Comparison of ENCODE assay signal across 19 mouse cellular contexts in the genomic region with DNA sequence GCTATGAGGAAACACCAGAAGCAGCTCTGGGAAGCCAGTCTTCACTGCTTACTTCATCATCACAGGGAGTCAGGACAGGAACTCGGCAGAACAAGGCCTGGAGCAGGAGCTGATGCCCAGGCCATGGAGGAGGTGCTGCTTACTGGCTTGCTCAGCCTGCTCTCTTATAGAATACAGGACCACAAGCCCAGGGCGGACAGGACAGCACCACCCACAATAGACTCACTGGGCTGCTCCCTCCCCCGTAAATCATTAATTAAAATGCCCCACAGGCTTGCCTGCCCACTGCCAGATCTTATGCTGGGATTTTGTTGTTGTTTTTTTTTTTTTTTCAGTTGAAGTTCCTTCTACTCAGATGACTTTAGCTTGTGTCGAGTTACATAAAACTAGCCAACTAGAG. TPM values are rescaled to one million over a fixed set of nuclear protein-coding genes. Genes with fewer than 3 reads are reported as not detected.
DNase-seq lines count a peak whose midpoint lies in the region; ATAC-seq lines count a peak whose summit lies in the region.
"Had no signal": no experiment of that assay in that cellular context is flagged by ENCODE, and none has a peak within 500 bp of the region (broad histone marks: within the 10 kb centered on the region; RNA-seq: fewer than 3 reads in every experiment).

No protein-coding gene starts in this region.

- DNase-seq in liver, embryonic 13.5 days = no peak
- DNase-seq in liver, embryonic 11.5 days (ENCODE audit: low spot score) = no peak
- peak; percentile 26 to 55 for DNase-seq in kidney, postnatal 4 days
- DNase-seq in retina, postnatal 1 day = no peak
- no peak for DNase-seq in B cell, adult 2 months
- DNase-seq in hindbrain, embryonic 11.5 days (ENCODE audit: low spot score) = no peak
- DNase-seq: adrenal gland, adult 2 months; cerebellum, adult 11-12 months; cerebellum, postnatal 10 days; forebrain, postnatal 0 days; gastrocnemius, postnatal 36 days; thymus, adult 18-20 months had no signal

- peaks cover 36% of the 10 kb centered on the region for H3K4me1 ChIP-seq in liver, embryonic 13.5 days (replicated peaks)
- H3K4me1 ChIP-seq in liver, embryonic 11.5 days (replicated peaks; ENCODE audit: control insufficient read depth, insufficient read depth, low read length) = peaks cover 20% of the 10 kb centered on the region
- peaks cover 27% of the 10 kb centered on the region for H3K4me1 ChIP-seq in kidney, embryonic 15.5 days
- H3K4me1 ChIP-seq in hindbrain, embryonic 11.5 days (replicated peaks; ENCODE audit: control insufficient read depth, insufficient read depth, low read length) = no peaks in the 10 kb centered on the region; the same call in 1 of the 2 replicates

- H3K9ac ChIP-seq in liver, embryonic 13.5 days = no peak overlapping the region
- no peak overlapping the region for H3K9ac ChIP-seq in liver, embryonic 11.5 days (ENCODE audit: low read depth, low read length)
- H3K9ac ChIP-seq in kidney, embryonic 15.5 days = no peak overlapping the region
- H3K9ac ChIP-seq in hindbrain, embryonic 11.5 days (ENCODE audit: low read depth, low read length) = no peak overlapping the region
- H3K9ac ChIP-seq: forebrain, postnatal 0 days; hindbrain, embryonic 13.5 days had no signal

- 56% methylated on average over 4 of the region's 4 CpGs for WGBS in liver, embryonic 13.5 days (ENCODE audit: insufficient replicate concordance)
- WGBS in liver, embryonic 11.5 days = 68% methylated on average over 4 of the region's 4 CpGs
- 54% methylated on average over 4 of the region's 4 CpGs for WGBS in kidney, embryonic 15.5 days
- WGBS in hindbrain, embryonic 11.5 days = 69% methylated on average over 4 of the region's 4 CpGs

- ATAC-seq in liver, embryonic 13.5 days (ENCODE audit: low read depth) = no peak
- ATAC-seq in liver, embryonic 11.5 days (replicated peaks; ENCODE audit: low FRiP score) = no peak
- 0 out of 2 replicates have a peak, but pooled peaks have one; percentile 56 for ATAC-seq in kidney, embryonic 15.5 days (replicated peaks; ENCODE audit: low FRiP score)
- ATAC-seq in hindbrain, embryonic 11.5 days (ENCODE audit: low FRiP score) = no peak
- ATAC-seq: forebrain, postnatal 0 days had no signal

- H3K4me2 ChIP-seq in liver, embryonic 13.5 days = no peak overlapping the region
- no peak overlapping the region for H3K4me2 ChIP-seq in liver, embryonic 11.5 days
- no peak overlapping the region for H3K4me2 ChIP-seq in kidney, embryonic 15.5 days
- no peak overlapping the region for H3K4me2 ChIP-seq in hindbrain, embryonic 11.5 days (replicated peaks; ENCODE audit: low read depth, low read length)
- H3K4me2 ChIP-seq: hindbrain, embryonic 13.5 days; midbrain, embryonic 11.5 days had no signal

- no peaks in the 10 kb centered on the region for H3K27me3 ChIP-seq in liver, embryonic 13.5 days
- H3K27me3 ChIP-seq in liver, embryonic 11.5 days (replicated peaks; ENCODE audit: control insufficient read depth, insufficient read depth, low read length) = no peaks in the 10 kb centered on the region
- no peaks in the 10 kb centered on the region for H3K27me3 ChIP-seq in kidney, embryonic 15.5 days
- H3K27me3 ChIP-seq in hindbrain, embryonic 11.5 days (ENCODE audit: control insufficient read depth, insufficient read depth, low read length) = no peaks in the 10 kb centered on the region
- H3K27me3 ChIP-seq: hindbrain, embryonic 13.5 days had no signal

- H3K27ac ChIP-seq in liver, embryonic 13.5 days = 0 out of 2 replicates have a peak overlapping the region, but pooled peaks have one; percentile 32
- H3K27ac ChIP-seq in liver, embryonic 11.5 days (ENCODE audit: low read depth, low read length) = no peak overlapping the region
- H3K27ac ChIP-seq in kidney, embryonic 15.5 days = peak overlapping the region; percentile 42; the same call in 1 of the 2 replicates
- H3K27ac ChIP-seq in hindbrain, embryonic 11.5 days (ENCODE audit: low read depth, low read length) = no peak overlapping the region
- H3K27ac ChIP-seq: embryonic facial prominence, embryonic 10.5 days; forebrain, embryonic 10.5 days; hindbrain, embryonic 13.5 days; left cerebral cortex, adult 2 months; limb, embryonic 10.5 days had no signal

- no peaks in the 10 kb centered on the region for H3K36me3 ChIP-seq in liver, embryonic 13.5 days
- H3K36me3 ChIP-seq in liver, embryonic 11.5 days (ENCODE audit: control insufficient read depth, insufficient read depth, low read length) = no peaks in the 10 kb centered on the region
- H3K36me3 ChIP-seq in kidney, embryonic 15.5 days = no peaks in the 10 kb centered on the region
- no peaks in the 10 kb centered on the region for H3K36me3 ChIP-seq in hindbrain, embryonic 11.5 days (ENCODE audit: control insufficient read depth, insufficient read depth, low read length)
- H3K36me3 ChIP-seq: embryonic facial prominence, embryonic 10.5 days; forebrain, embryonic 10.5 days; hindbrain, embryonic 13.5 days; limb, embryonic 10.5 days had no signal

- no peak overlapping the region for H3K4me3 ChIP-seq in liver, embryonic 13.5 days (replicated peaks)
- no peak overlapping the region for H3K4me3 ChIP-seq in liver, embryonic 11.5 days (ENCODE audit: low read depth, low read length)
- H3K4me3 ChIP-seq in kidney, embryonic 15.5 days (replicated peaks) = no peak overlapping the region
- no peak overlapping the region for H3K4me3 ChIP-seq in hindbrain, embryonic 11.5 days (ENCODE audit: low read depth, low read length)
- H3K4me3 ChIP-seq: embryonic facial prominence, embryonic 10.5 days; forebrain, embryonic 10.5 days; hindbrain, embryonic 13.5 days; left cerebral cortex, adult 2 months; limb, embryonic 10.5 days had no signal

- no peaks in the 10 kb centered on the region for H3K9me3 ChIP-seq in liver, embryonic 13.5 days (replicated peaks)
- H3K9me3 ChIP-seq in liver, embryonic 11.5 days (ENCODE audit: control insufficient read depth, low read length) = no peaks in the 10 kb centered on the region
- no peaks in the 10 kb centered on the region for H3K9me3 ChIP-seq in kidney, embryonic 15.5 days (replicated peaks)
- H3K9me3 ChIP-seq in hindbrain, embryonic 11.5 days (ENCODE audit: control insufficient read depth, low read length) = no peaks in the 10 kb centered on the region
- H3K9me3 ChIP-seq: embryonic facial prominence, embryonic 10.5 days; forebrain, embryonic 10.5 days; hindbrain, embryonic 13.5 days; limb, embryonic 10.5 days had no signal

RNA-seq across cellular contexts. Expression of a gene that starts 15.5 kb away (rescaled TPM):
- 6.3 and 7.7 TPM in 2 replicates for polyA plus RNA-seq in liver, embryonic 13.5 days (2015; fragmentation: Nextera tagmentation; extraction: Ambion mirVana)
- polyA plus RNA-seq in liver, embryonic 11.5 days (2014; fragmentation: Nextera tagmentation; extraction: Ambion mirVana) = 11.9 and 13.8 TPM in 2 replicates
- 9.2 and 10.7 TPM in 2 replicates for polyA plus RNA-seq in kidney, embryonic 15.5 days (2015; fragmentation: Nextera tagmentation; extraction: Ambion mirVana)
- 5.2 and 7.3 TPM in 2 replicates for polyA plus RNA-seq in hindbrain, embryonic 11.5 days (2014; fragmentation: Nextera tagmentation; extraction: Ambion mirVana)

RNA-seq across cellular contexts. Expression of a gene that starts 23.1 kb away (rescaled TPM):
- polyA plus RNA-seq in liver, embryonic 13.5 days (2015; fragmentation: Nextera tagmentation; extraction: Ambion mirVana) = 3.0 TPM in 2 replicates
- 6.3 and 6.9 TPM in 2 replicates for polyA plus RNA-seq in liver, embryonic 11.5 days (2014; fragmentation: Nextera tagmentation; extraction: Ambion mirVana)
- polyA plus RNA-seq in kidney, embryonic 15.5 days (2015; fragmentation: Nextera tagmentation; extraction: Ambion mirVana) = 2.2 and 3.8 TPM in 2 replicates
- polyA plus RNA-seq in hindbrain, embryonic 11.5 days (2014; fragmentation: Nextera tagmentation; extraction: Ambion mirVana) = 0.91 and 1.1 TPM in 2 replicates

RNA-seq across cellular contexts. Expression of a gene that starts 31.7 kb away (rescaled TPM):
- 2.6 and 3.0 TPM in 2 replicates for polyA plus RNA-seq in liver, embryonic 13.5 days (2015; fragmentation: Nextera tagmentation; extraction: Ambion mirVana)
- polyA plus RNA-seq in liver, embryonic 11.5 days (2014; fragmentation: Nextera tagmentation; extraction: Ambion mirVana) = 4.6 and 6.1 TPM in 2 replicates
- polyA plus RNA-seq in kidney, embryonic 15.5 days (2015; fragmentation: Nextera tagmentation; extraction: Ambion mirVana) = 5.0 and 5.5 TPM in 2 replicates
- 4.1 and 5.4 TPM in 2 replicates for polyA plus RNA-seq in hindbrain, embryonic 11.5 days (2014; fragmentation: Nextera tagmentation; extraction: Ambion mirVana)

RNA-seq across cellular contexts. Expression of a gene that starts 46.3 kb away (rescaled TPM):
- polyA plus RNA-seq in liver, embryonic 13.5 days (2015; fragmentation: Nextera tagmentation; extraction: Ambion mirVana) = 60.4 and 62.2 TPM in 2 replicates
- 24.5 and 30.7 TPM in 2 replicates for polyA plus RNA-seq in liver, embryonic 11.5 days (2014; fragmentation: Nextera tagmentation; extraction: Ambion mirVana)
- polyA plus RNA-seq in kidney, embryonic 15.5 days (2015; fragmentation: Nextera tagmentation; extraction: Ambion mirVana) = 19.4 and 25.3 TPM in 2 replicates
- polyA plus RNA-seq in hindbrain, embryonic 11.5 days (2014; fragmentation: Nextera tagmentation; extraction: Ambion mirVana) = 4.9 and 6.2 TPM in 2 replicates

RNA-seq across cellular contexts. Expression of a gene that starts 46.3 kb away (rescaled TPM):
- 0.28 and 0.50 TPM in 2 replicates for polyA plus RNA-seq in liver, embryonic 13.5 days (2015; fragmentation: Nextera tagmentation; extraction: Ambion mirVana)
- 1.1 and 1.3 TPM in 2 replicates for polyA plus RNA-seq in liver, embryonic 11.5 days (2014; fragmentation: Nextera tagmentation; extraction: Ambion mirVana)
- polyA plus RNA-seq in kidney, embryonic 15.5 days (2015; fragmentation: Nextera tagmentation; extraction: Ambion mirVana) = 6.2 and 6.4 TPM in 2 replicates
- 1.0 and 1.7 TPM in 2 replicates for polyA plus RNA-seq in hindbrain, embryonic 11.5 days (2014; fragmentation: Nextera tagmentation; extraction: Ambion mirVana)

Comparison
In these comparisons a context has a peak if more than half of its experiments do, and no peak if none do; other contexts are left out.
1. H3K27ac ChIP-seq: peak in liver, embryonic 13.5 days (single experiment) and kidney, embryonic 15.5 days (single experiment); none in liver, embryonic 11.5 days (single experiment) and hindbrain, embryonic 11.5 days (single experiment).
2. DNase-seq: peak in kidney, postnatal 4 days (2 of 2); none in liver, embryonic 13.5 days (single experiment), liver, embryonic 11.5 days (single experiment), retina, postnatal 1 day (single experiment), B cell, adult 2 months (0 of 2) and hindbrain, embryonic 11.5 days (single experiment).